Mouse (Mus musculus): ENCODE data around the gene Srrd.

Srrd gene

GRCm38 (mm10) chr5:112288193-112289141 lies 54.4 kb downstream of the Srrd start:
- no peak for DNase-seq

- no peak for DNase-seq
These were observed 55.2 kb downstream of the Srrd start for GRCm38 (mm10) chr5:112287652-112288051.

Data from cerebellum, postnatal 25 days (tissue).